8 mouse cellular contexts compared by ENCODE assay signal in the genomic region with DNA sequence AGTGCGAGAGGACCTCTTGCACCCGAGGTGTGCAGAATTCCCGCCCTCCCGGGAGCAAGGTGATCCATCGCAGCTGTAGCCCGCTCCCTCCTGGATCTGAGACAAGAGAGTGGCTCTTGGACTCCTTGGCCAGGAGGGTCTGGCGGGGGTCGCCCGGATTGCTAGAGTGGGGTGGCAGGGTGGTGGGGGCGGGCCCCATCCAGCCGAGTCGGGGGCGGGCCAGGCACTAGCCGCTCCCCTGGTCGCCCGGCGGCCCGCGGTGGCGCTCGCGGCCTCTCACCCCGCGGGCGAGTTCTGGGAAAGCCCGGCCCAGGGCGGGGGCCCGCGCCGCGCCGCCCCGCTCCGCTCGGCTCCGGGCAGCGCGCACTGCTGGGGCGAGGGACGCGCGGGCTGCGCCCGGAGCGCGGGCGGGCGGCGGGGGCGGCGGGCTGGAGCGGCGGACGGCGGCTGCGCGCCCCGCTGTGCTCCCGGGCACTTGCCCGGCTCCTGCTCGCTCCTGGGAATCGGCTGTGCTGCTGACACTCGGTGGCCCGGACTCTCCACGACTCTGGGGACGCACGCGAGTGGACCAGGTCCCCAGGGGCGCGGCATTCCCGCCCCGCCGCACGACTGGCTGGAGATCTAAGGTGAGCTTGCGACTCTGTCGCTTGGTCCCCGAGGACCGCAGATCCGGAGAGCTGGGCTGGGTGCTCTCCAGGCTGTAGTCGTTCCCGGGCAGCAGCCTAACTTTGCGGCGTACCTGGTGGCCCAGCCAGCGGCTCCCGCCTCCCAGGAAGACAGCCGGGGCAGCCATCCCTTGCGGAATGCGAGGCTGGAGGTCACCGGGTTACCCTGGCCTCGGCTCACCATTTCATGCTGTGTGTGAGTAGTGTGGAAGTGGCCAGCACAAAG. TPM values are rescaled to one million over a fixed set of nuclear protein-coding genes. Genes with fewer than 3 reads are reported as not detected.
DNase-seq lines count a peak whose midpoint lies in the region; ATAC-seq and TF ChIP-seq lines count a peak whose summit lies in the region.

TSS of gene Plce1 (plus strand) at position 379 of the 891 bp plus-strand sequence.

- no peaks in the 10 kb centered on the region for H3K4me1 ChIP-seq in thymus, adult 2 months (replicated peaks; ENCODE audit: control insufficient read depth, insufficient read depth, low read length)
- peaks cover 69% of the 10 kb centered on the region for H3K4me1 ChIP-seq in forebrain, embryonic 10.5 days
- peaks cover 21% of the 10 kb centered on the region for H3K4me1 ChIP-seq in limb, embryonic 11.5 days (ENCODE audit: control insufficient read depth, insufficient read depth, low read length)
- peaks cover 50% of the 10 kb centered on the region for H3K4me1 ChIP-seq in midbrain, embryonic 12.5 days

- intact Hi-C loops in heart, postnatal 14 days (cut with DNase I), result no loop called here

- no peaks in the 10 kb centered on the region for H3K36me3 ChIP-seq in thymus, adult 2 months (ENCODE audit: control insufficient read depth, insufficient read depth, low read length)
- no peaks in the 10 kb centered on the region for H3K36me3 ChIP-seq in forebrain, embryonic 10.5 days (replicated peaks)
- H3K36me3 ChIP-seq in limb, embryonic 11.5 days (ENCODE audit: control insufficient read depth, insufficient read depth, low read length), result no peaks in the 10 kb centered on the region
- H3K36me3 ChIP-seq in midbrain, embryonic 12.5 days, result no peaks in the 10 kb centered on the region

- peak within 1 kb of the TSS; percentile 0; the same call in 1 of the 2 replicates for H3K4me3 ChIP-seq in thymus, adult 2 months (ENCODE audit: control insufficient read depth, insufficient read depth, low read length)
- H3K4me3 ChIP-seq in forebrain, embryonic 10.5 days, result peak within 1 kb of the TSS; percentile 74
- peak within 1 kb of the TSS; percentile 66 for H3K4me3 ChIP-seq in limb, embryonic 11.5 days (ENCODE audit: low read depth, low read length)
- peak within 1 kb of the TSS; percentile 69 for H3K4me3 ChIP-seq in midbrain, embryonic 12.5 days

- no peak within 1 kb of the TSS for H3K27ac ChIP-seq in thymus, adult 2 months (ENCODE audit: control insufficient read depth, insufficient read depth, low read length)
- peak within 1 kb of the TSS; percentile 88 for H3K27ac ChIP-seq in forebrain, embryonic 10.5 days
- 0 out of 2 replicates have a peak within 1 kb of the TSS, but pooled peaks have one; percentile 12 for H3K27ac ChIP-seq in limb, embryonic 11.5 days (replicated peaks; ENCODE audit: low read depth, low read length)
- no peak within 1 kb of the TSS for H3K27ac ChIP-seq in midbrain, embryonic 12.5 days (replicated peaks)

- no peak for DNase-seq in thymus, adult 2 months
- no peak for DNase-seq in thymus, postnatal 0 days (ENCODE audit: low spot score)
- peak; percentile 67 for DNase-seq in forebrain, embryonic 10.5 days (ENCODE audit: extremely low spot score, low spot score)
- peak; percentile 73 to 76 for DNase-seq in heart, postnatal 14 days
- DNase-seq in limb, embryonic 11.5 days (ENCODE audit: low spot score), result peak; percentile 68
- DNase-seq in urinary bladder, postnatal 36 days (ENCODE audit: low spot score in 2 of 2), result peak; percentile 33 to 45
- DNase-seq in thymus, adult 18-20 months, result no peak

- peak; percentile 82 for ATAC-seq in limb, embryonic 11.5 days (ENCODE audit: insufficient number of reproducible peaks, low FRiP score, low TSS enrichment, low read depth)
- peak; percentile 87 for ATAC-seq in midbrain, embryonic 12.5 days (ENCODE audit: low FRiP score, low read depth)

- no peak for TF ChIP-seq POLR2A in thymus, adult 2 months (IDR thresholded peaks at IDR 0.05; ENCODE audit: control insufficient read depth, extremely low read depth, insufficient read depth, low read length, poor library complexity)

- H3K9ac ChIP-seq in limb, embryonic 11.5 days (ENCODE audit: low read length), result peak within 1 kb of the TSS; percentile 73
- H3K9ac ChIP-seq in midbrain, embryonic 12.5 days (replicated peaks), result peak within 1 kb of the TSS; percentile 68

- 7% methylated on average over 90 of the region's 90 CpGs for WGBS in thymus, adult 2 months
- WGBS in forebrain, embryonic 10.5 days, result under 1% methylated on average over 84 of the region's 90 CpGs
- under 1% methylated on average over 47 of the region's 90 CpGs for WGBS in limb, embryonic 11.5 days
- under 1% methylated on average over 69 of the region's 90 CpGs for WGBS in midbrain, embryonic 12.5 days

- no peak for TF ChIP-seq CTCF in thymus, adult 2 months (IDR thresholded peaks at IDR 0.05; ENCODE audit: borderline replicate concordance, control insufficient read depth, extremely low read depth, insufficient read depth, low read length, poor library complexity)

- H3K9me3 ChIP-seq in forebrain, embryonic 10.5 days, result no peaks in the 10 kb centered on the region
- no peaks in the 10 kb centered on the region for H3K9me3 ChIP-seq in limb, embryonic 11.5 days (ENCODE audit: control insufficient read depth, low read length)
- H3K9me3 ChIP-seq in midbrain, embryonic 12.5 days, result no peaks in the 10 kb centered on the region

- H3K27me3 ChIP-seq in thymus, adult 2 months (ENCODE audit: control insufficient read depth, insufficient read depth, low read length), result no peaks in the 10 kb centered on the region; the same call in 1 of the 2 replicates
- H3K27me3 ChIP-seq in forebrain, embryonic 10.5 days (ENCODE audit: poor library complexity, severe bottlenecking), result peaks cover 75% of the 10 kb centered on the region
- H3K27me3 ChIP-seq in limb, embryonic 11.5 days (ENCODE audit: control insufficient read depth, insufficient read depth, low read length), result no peaks in the 10 kb centered on the region
- peaks cover 72% of the 10 kb centered on the region for H3K27me3 ChIP-seq in midbrain, embryonic 12.5 days

- peak within 1 kb of the TSS; percentile 69 for H3K4me2 ChIP-seq in limb, embryonic 11.5 days (ENCODE audit: low read depth, severe bottlenecking)
- H3K4me2 ChIP-seq in midbrain, embryonic 12.5 days (replicated peaks), result peak within 1 kb of the TSS; percentile 99

RNA-seq across cellular contexts. Expression of gene Plce1, which starts in this region (rescaled TPM):
- polyA plus RNA-seq in thymus, adult 2 months (2012; rRNA removed), result 1.2 TPM in 2 replicates
- 0.98 and 1.0 TPM in 2 replicates for polyA plus RNA-seq in thymus, postnatal 0 days (2015; fragmentation: Nextera tagmentation; extraction: Ambion mirVana)
- polyA plus RNA-seq in forebrain, embryonic 10.5 days (2016; fragmentation: Nextera tagmentation; extraction: Ambion mirVana), result 2.8 and 2.9 TPM in 2 replicates
- 10 to 100 TPM; 23.8 to 26.2 TPM for total RNA-seq in heart, postnatal 14 days (2021)
- polyA plus RNA-seq in limb, embryonic 11.5 days (2014; fragmentation: Nextera tagmentation; extraction: Ambion mirVana), result 4.5 and 5.3 TPM in 2 replicates
- 5.0 and 6.4 TPM in 2 replicates for polyA plus RNA-seq in midbrain, embryonic 12.5 days (2016; fragmentation: Nextera tagmentation; extraction: Ambion mirVana)

Comparison
In these comparisons a context has a peak if more than half of its experiments do, and no peak if none do; other contexts are left out.
1. DNase-seq: peak in forebrain, embryonic 10.5 days (single experiment), heart, postnatal 14 days (2 of 2), limb, embryonic 11.5 days (single experiment) and urinary bladder, postnatal 36 days (2 of 2); none in thymus, adult 2 months (single experiment), thymus, postnatal 0 days (single experiment) and thymus, adult 18-20 months (0 of 2).
2. H3K27ac ChIP-seq: peak in forebrain, embryonic 10.5 days (single experiment) and limb, embryonic 11.5 days (single experiment); none in thymus, adult 2 months (single experiment) and midbrain, embryonic 12.5 days (single experiment).
3. H3K4me3 ChIP-seq: peak in every context shown above with its lines; median percentile 74 in forebrain, embryonic 10.5 days; 69 in midbrain, embryonic 12.5 days; 66 in limb, embryonic 11.5 days; 0 in thymus, adult 2 months.